Mouse (Mus musculus): ENCODE measurements around the gene Dqx1.

The Dqx1 gene

GRCm38 (mm10) chr6:83070311-83071219, 12.9 kb downstream of the Dqx1 start:
- DNase-seq: peak; percentile 58

GRCm38 (mm10) chr6:83071220-83071619, 13.6 kb downstream of the Dqx1 start:
- DNase-seq: no peak

GRCm38 (mm10) chr6:83074979-83075378, 17.3 kb downstream of the Dqx1 start:
- peak; percentile 52 for DNase-seq

- DNase-seq: no peak
Observed at GRCm38 (mm10) chr6:83077630-83078323, 20.1 kb downstream of the Dqx1 start, which contains the start of gene Pcgf1. Pcgf1 (plus strand) TSS chr6:83077869.

- DNase-seq: peak; percentile 100
Observed at GRCm38 (mm10) chr6:83078324-83078858, 20.7 kb downstream of the Dqx1 start.

- no peak for DNase-seq
Observed at GRCm38 (mm10) chr6:83080210-83080609, 22.6 kb downstream of the Dqx1 start.

GRCm38 (mm10) chr6:83083497-83083896, 25.9 kb downstream of the Dqx1 start:
- no peak for DNase-seq

GRCm38 (mm10) chr6:83084477-83084876, 26.8 kb downstream of the Dqx1 start:
- DNase-seq: no peak

- peak; percentile 70 for DNase-seq
Observed at GRCm38 (mm10) chr6:83086121-83087035, 28.7 kb downstream of the Dqx1 start, which contains the start of gene Lbx2. Lbx2 (plus strand) TSS chr6:83086367.

- DNase-seq: no peak
Observed at GRCm38 (mm10) chr6:83087205-83087925, 29.7 kb downstream of the Dqx1 start.

- no peak for DNase-seq
Observed at GRCm38 (mm10) chr6:83087926-83088260, 30.2 kb downstream of the Dqx1 start.

- no peak for DNase-seq
Observed at GRCm38 (mm10) chr6:83092416-83093127, 34.9 kb downstream of the Dqx1 start.

GRCm38 (mm10) chr6:83095968-83096367, 38.3 kb downstream of the Dqx1 start:
- peak; percentile 59 for DNase-seq

GRCm38 (mm10) chr6:83098411-83098810, 40.8 kb downstream of the Dqx1 start:
- DNase-seq: no peak

- DNase-seq: peak; percentile 94
Observed at GRCm38 (mm10) chr6:83101316-83101687, 43.7 kb downstream of the Dqx1 start, which contains the start of the genes Ccdc142 and Gm42688. Ccdc142 (plus strand) TSS chr6:83101601. Gm42688 (plus strand) TSS chr6:83101617.

GRCm38 (mm10) chr6:83101688-83102556, 44.3 kb downstream of the Dqx1 start:
- DNase-seq: peak; percentile 88

- DNase-seq: no peak
Observed at GRCm38 (mm10) chr6:83103130-83103650, 45.5 kb downstream of the Dqx1 start.

GRCm38 (mm10) chr6:83104158-83104557, 46.5 kb downstream of the Dqx1 start:
- DNase-seq: no peak

GRCm38 (mm10) chr6:83107566-83108400, 50.1 kb downstream of the Dqx1 start:
- peak; percentile 94 for DNase-seq
